Mouse (Mus musculus): ENCODE results near the gene Pkmyt1. TPM values are rescaled to one million over a fixed set of nuclear protein-coding genes. Genes with fewer than 3 reads are reported as not detected.

Pkmyt1 gene
- polyA plus RNA-seq, 1 experiment from 2014 or later = 33.8 TPM

DNA sequence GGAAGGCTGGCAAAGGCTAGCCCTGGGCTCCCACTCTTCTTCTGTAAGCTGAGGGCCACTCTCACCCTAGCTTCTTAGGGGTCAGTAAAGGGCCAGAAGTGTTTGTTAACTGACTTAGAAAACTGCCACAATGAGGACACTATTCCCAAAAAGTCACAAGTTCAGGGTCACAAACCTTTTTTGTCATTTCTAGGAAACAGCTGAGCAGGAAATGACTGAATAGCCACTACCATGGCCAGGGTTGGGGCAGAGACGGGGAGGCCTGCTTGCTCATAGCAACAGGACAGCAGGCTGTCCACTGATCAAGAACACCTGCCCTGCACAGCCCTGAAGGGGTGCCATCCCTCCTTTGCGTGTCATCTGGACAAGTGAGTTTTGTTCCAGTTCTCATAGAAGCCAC lies 51.0 kb downstream of the Pkmyt1 start:
- no peak overlapping the region for H3K4me2 ChIP-seq
- H3K27ac ChIP-seq (ENCODE audit: low read depth, low read length) = no peak overlapping the region
- 61% methylated on average over 2 of the region's 2 CpGs for WGBS (ENCODE audit: insufficient replicate concordance)
- no peaks in the 10 kb centered on the region for H3K9me3 ChIP-seq (replicated peaks; ENCODE audit: control insufficient read depth, low read length)
- H3K27me3 ChIP-seq (ENCODE audit: control insufficient read depth, insufficient read depth, low read length) = no peaks in the 10 kb centered on the region
- ATAC-seq (replicated peaks; ENCODE audit: insufficient number of reproducible peaks, low FRiP score, low TSS enrichment) = no peak
- no peak overlapping the region for H3K9ac ChIP-seq (ENCODE audit: low read depth, low read length)
- H3K36me3 ChIP-seq (ENCODE audit: control insufficient read depth, insufficient read depth, low read length) = no peaks in the 10 kb centered on the region
- no peaks in the 10 kb centered on the region for H3K4me1 ChIP-seq (ENCODE audit: control insufficient read depth, insufficient read depth, low read length)
- H3K4me3 ChIP-seq (ENCODE audit: low read depth, low read length) = no peak overlapping the region

DNA sequence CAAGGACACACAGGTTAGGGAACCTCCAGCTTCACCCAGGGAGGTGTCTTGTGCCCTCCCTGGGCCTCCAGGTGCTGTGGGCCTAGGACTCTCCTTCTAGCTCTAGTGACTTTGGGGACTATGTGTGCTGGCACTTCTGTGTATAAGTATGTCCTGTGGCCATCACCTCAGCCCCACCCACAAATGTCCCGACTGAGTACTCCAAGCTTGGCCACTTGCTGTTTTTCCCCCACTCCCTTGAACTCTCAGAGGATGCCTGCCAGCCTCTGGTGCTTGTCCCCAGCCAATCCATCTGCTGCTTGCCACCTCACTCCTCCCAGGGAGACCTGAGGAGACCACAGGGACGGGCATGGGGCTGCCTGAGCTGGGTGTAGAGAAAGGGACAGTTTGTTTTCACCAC lies 52.3 kb downstream of the Pkmyt1 start:
- Histone ChIP-seq H3K4me3 (ENCODE audit: low read depth, low read length) (no peak overlapping the region), H3K27ac (ENCODE audit: low read depth, low read length) (no peak overlapping the region), H3K9me3 (replicated peaks; ENCODE audit: control insufficient read depth, low read length) (no peaks in the 10 kb centered on the region), H3K36me3 (ENCODE audit: control insufficient read depth, insufficient read depth, low read length) (no peaks in the 10 kb centered on the region), H3K4me1 (ENCODE audit: control insufficient read depth, insufficient read depth, low read length) (no peaks in the 10 kb centered on the region), H3K9ac (ENCODE audit: low read depth, low read length) (no peak overlapping the region), H3K4me2 (no peak overlapping the region), H3K27me3 (ENCODE audit: control insufficient read depth, insufficient read depth, low read length) (no peaks in the 10 kb centered on the region)
- ATAC-seq (replicated peaks; ENCODE audit: insufficient number of reproducible peaks, low FRiP score, low TSS enrichment) = no peak
- WGBS (ENCODE audit: insufficient replicate concordance) = 39% methylated on average over 2 of the region's 2 CpGs

GRCm38 (mm10) chr17:23783352-23783751 lies 57.2 kb downstream of the Pkmyt1 start:
- Histone ChIP-seq H3K9ac (ENCODE audit: low read depth, low read length) (no peak overlapping the region), H3K9me3 (replicated peaks; ENCODE audit: control insufficient read depth, low read length) (no peaks in the 10 kb centered on the region), H3K4me2 (no peak overlapping the region), H3K27ac (ENCODE audit: low read depth, low read length) (no peak overlapping the region), H3K36me3 (ENCODE audit: control insufficient read depth, insufficient read depth, low read length) (no peaks in the 10 kb centered on the region), H3K4me3 (ENCODE audit: low read depth, low read length) (no peak overlapping the region), H3K27me3 (ENCODE audit: control insufficient read depth, insufficient read depth, low read length) (no peaks in the 10 kb centered on the region), H3K4me1 (ENCODE audit: control insufficient read depth, insufficient read depth, low read length) (no peaks in the 10 kb centered on the region)
- ATAC-seq (replicated peaks; ENCODE audit: insufficient number of reproducible peaks, low FRiP score, low TSS enrichment) = no peak

DNA sequence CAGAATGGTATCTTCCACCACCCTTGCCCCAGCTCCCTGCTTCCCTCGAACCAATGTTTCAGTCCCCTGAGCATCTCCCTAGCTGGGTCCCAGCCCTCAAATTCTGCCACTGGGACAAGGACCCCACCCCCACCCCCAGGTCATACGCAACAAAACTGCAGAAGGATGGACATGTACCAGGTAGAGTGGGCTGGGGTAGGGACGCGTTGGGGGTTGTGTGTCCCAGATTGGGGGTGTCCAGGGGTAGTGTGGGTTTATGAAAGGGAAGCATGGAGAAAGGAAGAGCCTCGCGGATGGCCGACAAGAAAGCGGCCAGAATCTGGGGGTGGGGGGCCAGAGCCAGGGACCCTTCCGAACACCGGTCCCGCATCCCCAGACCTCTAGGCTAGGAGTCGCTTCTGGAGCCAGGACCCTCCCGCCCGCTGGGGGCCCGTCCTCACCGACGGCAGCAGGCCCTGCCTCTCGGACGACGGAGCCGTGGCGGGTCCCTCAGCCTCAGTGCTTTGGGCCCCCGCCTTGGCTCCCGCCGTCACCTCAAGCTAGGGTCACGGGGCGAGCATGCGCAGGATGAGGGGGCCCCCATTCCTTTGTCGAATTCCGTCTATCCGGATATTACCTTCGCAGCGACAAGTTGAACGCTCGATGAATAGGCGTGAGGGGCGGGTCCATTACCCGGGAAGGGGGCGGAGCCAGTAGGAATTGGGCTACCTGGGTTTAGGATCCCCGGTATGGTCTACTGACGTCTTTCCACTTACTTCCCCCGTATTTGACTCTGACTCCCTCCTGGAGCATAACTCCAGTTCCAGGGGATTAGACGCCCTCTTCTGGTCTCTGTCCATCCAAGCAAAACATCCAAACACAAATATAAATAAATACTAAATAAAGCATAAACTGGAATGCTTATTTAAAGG lies 59.7 kb downstream of the Pkmyt1 start, which contains the start of gene Flywch2:
Gene Flywch2 (minus strand): TSS at position 521 of the 911 bp plus-strand sequence.
- 3% methylated on average over 40 of the region's 43 CpGs for WGBS (ENCODE audit: insufficient replicate concordance)
- no peaks in the 10 kb centered on the region for H3K36me3 ChIP-seq (ENCODE audit: control insufficient read depth, insufficient read depth, low read length)
- no peaks in the 10 kb centered on the region for H3K27me3 ChIP-seq (ENCODE audit: control insufficient read depth, insufficient read depth, low read length)
- peak; percentile 50 for ATAC-seq (replicated peaks; ENCODE audit: insufficient number of reproducible peaks, low FRiP score, low TSS enrichment)
- H3K9me3 ChIP-seq (replicated peaks; ENCODE audit: control insufficient read depth, low read length) = no peaks in the 10 kb centered on the region
- peaks cover 6% of the 10 kb centered on the region for H3K4me1 ChIP-seq (ENCODE audit: control insufficient read depth, insufficient read depth, low read length)
- H3K27ac ChIP-seq (ENCODE audit: low read depth, low read length) = no peak within 1 kb of the TSS
- peak within 1 kb of the TSS; percentile 96 for H3K4me2 ChIP-seq
- peak within 1 kb of the TSS; percentile 64 for H3K4me3 ChIP-seq (ENCODE audit: low read depth, low read length)
- H3K9ac ChIP-seq (ENCODE audit: low read depth, low read length) = peak within 1 kb of the TSS; percentile 80

Other genes starting within 250 kb of the Pkmyt1 start
- not detected in 2 replicates for gene Vmn2r117, start 246.6 kb upstream of the Pkmyt1 start, polyA plus RNA-seq (2014; fragmentation: Nextera tagmentation; extraction: Ambion mirVana)
- gene Zfp213, start 162.1 kb upstream of the Pkmyt1 start, polyA plus RNA-seq (2014; fragmentation: Nextera tagmentation; extraction: Ambion mirVana) = 15.1 and 17.4 TPM in 2 replicates
- 8.9 and 9.0 TPM in 2 replicates for gene Zfp13, start 126.8 kb upstream of the Pkmyt1 start, polyA plus RNA-seq (2014; fragmentation: Nextera tagmentation; extraction: Ambion mirVana)
- gene Zscan10, start 125.5 kb upstream of the Pkmyt1 start, polyA plus RNA-seq (2014; fragmentation: Nextera tagmentation; extraction: Ambion mirVana) = not detected in 2 replicates
- 0.07 and 0.27 TPM in 2 replicates for gene Mmp25, start 81.1 kb upstream of the Pkmyt1 start, polyA plus RNA-seq (2014; fragmentation: Nextera tagmentation; extraction: Ambion mirVana)
- gene Bicdl2, start 65.8 kb upstream of the Pkmyt1 start, polyA plus RNA-seq (2014; fragmentation: Nextera tagmentation; extraction: Ambion mirVana) = 0.24 TPM in 1 of 2 replicates, not detected in the other
- 382 and 389 TPM in 2 replicates for gene Hcfc1r1, start 52.7 kb upstream of the Pkmyt1 start, polyA plus RNA-seq (2014; fragmentation: Nextera tagmentation; extraction: Ambion mirVana)
- 40.9 and 41.0 TPM in 2 replicates for gene Thoc6, start 52.5 kb upstream of the Pkmyt1 start, polyA plus RNA-seq (2014; fragmentation: Nextera tagmentation; extraction: Ambion mirVana)
- gene Tnfrsf12a, start 48.9 kb upstream of the Pkmyt1 start, polyA plus RNA-seq (2014; fragmentation: Nextera tagmentation; extraction: Ambion mirVana) = 77.6 and 85.3 TPM in 2 replicates
- 3.3 and 3.9 TPM in 2 replicates for gene Cldn6, start 47.1 kb upstream of the Pkmyt1 start, polyA plus RNA-seq (2014; fragmentation: Nextera tagmentation; extraction: Ambion mirVana)
- 0.25 and 0.46 TPM in 2 replicates for gene Cldn9, start 42.3 kb upstream of the Pkmyt1 start, polyA plus RNA-seq (2014; fragmentation: Nextera tagmentation; extraction: Ambion mirVana)
- 0.16 and 0.20 TPM in 2 replicates for gene 1520401A03Rik, start 3.6 kb upstream of the Pkmyt1 start, polyA plus RNA-seq (2014; fragmentation: Nextera tagmentation; extraction: Ambion mirVana)
- gene Paqr4, start 14.5 kb downstream of the Pkmyt1 start, polyA plus RNA-seq (2014; fragmentation: Nextera tagmentation; extraction: Ambion mirVana) = 7.6 and 7.9 TPM in 2 replicates
- gene Kremen2, start 19.5 kb downstream of the Pkmyt1 start, polyA plus RNA-seq (2014; fragmentation: Nextera tagmentation; extraction: Ambion mirVana) = 0.27 and 0.63 TPM in 2 replicates
- gene Flywch1, start 45.3 kb downstream of the Pkmyt1 start, polyA plus RNA-seq (2014; fragmentation: Nextera tagmentation; extraction: Ambion mirVana) = 60.5 and 62.4 TPM in 2 replicates
- 8.2 and 9.5 TPM in 2 replicates for gene Flywch2, start 59.7 kb downstream of the Pkmyt1 start, polyA plus RNA-seq (2014; fragmentation: Nextera tagmentation; extraction: Ambion mirVana)
- 285 and 390 TPM in 2 replicates for gene Srrm2, start 64.2 kb downstream of the Pkmyt1 start, polyA plus RNA-seq (2014; fragmentation: Nextera tagmentation; extraction: Ambion mirVana)
- 929 and 1,004 TPM in 2 replicates for gene Elob, start 102.8 kb downstream of the Pkmyt1 start, polyA plus RNA-seq (2014; fragmentation: Nextera tagmentation; extraction: Ambion mirVana)
- gene Prss33, start 109.7 kb downstream of the Pkmyt1 start, polyA plus RNA-seq (2014; fragmentation: Nextera tagmentation; extraction: Ambion mirVana) = not detected in 2 replicates
- gene Prss32, start 117.5 kb downstream of the Pkmyt1 start, polyA plus RNA-seq (2014; fragmentation: Nextera tagmentation; extraction: Ambion mirVana) = not detected in 2 replicates
- 0.19 and 0.31 TPM in 2 replicates for gene Prss41, start 117.8 kb downstream of the Pkmyt1 start, polyA plus RNA-seq (2014; fragmentation: Nextera tagmentation; extraction: Ambion mirVana)
- gene Prss21, start 141.7 kb downstream of the Pkmyt1 start, polyA plus RNA-seq (2014; fragmentation: Nextera tagmentation; extraction: Ambion mirVana) = not detected in 2 replicates
- gene Dcpp1, start 154.5 kb downstream of the Pkmyt1 start, polyA plus RNA-seq (2014; fragmentation: Nextera tagmentation; extraction: Ambion mirVana) = not detected in 2 replicates
- not detected in 2 replicates for gene Dcpp2, start 154.5 kb downstream of the Pkmyt1 start, polyA plus RNA-seq (2014; fragmentation: Nextera tagmentation; extraction: Ambion mirVana)
- gene Dcpp3, start 191.1 kb downstream of the Pkmyt1 start, polyA plus RNA-seq (2014; fragmentation: Nextera tagmentation; extraction: Ambion mirVana) = not detected in 2 replicates
- not detected in 2 replicates for gene Sbp, start 215.3 kb downstream of the Pkmyt1 start, polyA plus RNA-seq (2014; fragmentation: Nextera tagmentation; extraction: Ambion mirVana)
- not detected in 2 replicates for gene Sbpl, start 228.9 kb downstream of the Pkmyt1 start, polyA plus RNA-seq (2014; fragmentation: Nextera tagmentation; extraction: Ambion mirVana)

Data from heart, embryonic 11.5 days (tissue).